Mouse (Mus musculus) testis, adult 2 months (tissue): Measurements from ENCODE around the gene Fgf2. TPM values are rescaled to one million over a fixed set of nuclear protein-coding genes. Genes with fewer than 3 reads are reported as not detected.

Experiments used
- H3K27ac ChIP-seq: fragments of 200-500 bp; 2 replicates; pipeline ENCODE4 v1.5.1; 2012; ENCODE audit warnings: low read depth, low read length; ENCODE audit not compliant: control insufficient read depth, insufficient read depth
- H3K27me3 ChIP-seq: fragments of 200-500 bp; 2 replicates; pipeline ENCODE4 v1.6.1; 2012; ENCODE audit warnings: mild to moderate bottlenecking, low read length, moderate library complexity; ENCODE audit not compliant: control insufficient read depth, insufficient read depth
- H3K36me3 ChIP-seq: fragments of 200-500 bp; 2 replicates; pipeline ENCODE4 v1.6.1; 2012; ENCODE audit warnings: mild to moderate bottlenecking, low read length; ENCODE audit not compliant: control insufficient read depth, insufficient read depth
- H3K4me1 ChIP-seq: fragments of 200-500 bp; 2 replicates; pipeline ENCODE4 v1.6.1; 2012; ENCODE audit warnings: low read length; ENCODE audit not compliant: control insufficient read depth, insufficient read depth
- H3K4me3 ChIP-seq: fragments of 200-500 bp; 2 replicates; pipeline ENCODE4 v1.5.1; 2012; ENCODE audit warnings: low read depth, mild to moderate bottlenecking, low read length, moderate library complexity, mixed read lengths; ENCODE audit not compliant: control insufficient read depth
- CTCF ChIP-seq: fragments of 200-500 bp; IDR thresholded peaks from 2 replicates; pipeline ENCODE4 v1.5.1; 2012; ENCODE audit warnings: low read depth, mild to moderate bottlenecking, inconsistent platforms, low read length, moderate library complexity; ENCODE audit not compliant: control insufficient read depth, insufficient read depth, insufficient replicate concordance
- POLR2A ChIP-seq: fragments of 200-500 bp; IDR thresholded peaks from 2 replicates; pipeline ENCODE4 v1.6.1; 2012; ENCODE audit warnings: low read depth, mild to moderate bottlenecking, inconsistent platforms, low read length, moderate library complexity; ENCODE audit not compliant: control insufficient read depth
- polyA plus RNA-seq: library from polyadenylated mRNA; depleted of rRNA; stranded (reverse); fragments of >200 nt; gene quantifications from 2 replicates; pipeline ENCODE4 v1.2.3, GENCODE M21; 2012

Gene Fgf2
- polyA plus RNA-seq, 1 experiment = 0.57 TPM

DNA sequence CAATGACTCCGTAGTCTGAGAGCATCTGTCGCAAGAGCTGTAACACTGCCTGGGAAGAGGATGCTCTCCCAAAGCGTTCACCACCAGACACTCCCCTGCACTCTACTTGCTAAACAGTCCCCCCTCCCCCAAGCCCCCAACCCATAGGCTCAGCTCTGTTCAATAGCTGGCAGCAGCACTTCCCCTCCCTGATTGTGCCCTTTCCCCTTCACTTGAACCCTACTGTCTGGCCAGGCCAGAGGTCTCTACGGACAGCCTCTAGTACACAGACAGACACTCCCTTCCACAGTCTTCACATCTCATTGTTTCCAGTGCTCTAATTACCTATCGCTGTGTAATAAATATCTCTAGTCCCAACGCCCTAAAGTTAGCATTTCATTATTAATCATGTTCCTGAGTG is 29.8 kb downstream of the Fgf2 start:
- no peak overlapping the region for H3K4me3 ChIP-seq
- TF ChIP-seq CTCF (no peak), POLR2A (no peak)
- H3K36me3 ChIP-seq = no peaks in the 10 kb centered on the region
- H3K27me3 ChIP-seq = no peaks in the 10 kb centered on the region
- peaks cover 3% of the 10 kb centered on the region; the same call in 1 of the 2 replicates for H3K4me1 ChIP-seq
- H3K27ac ChIP-seq = peak overlapping the region; percentile 63

DNA sequence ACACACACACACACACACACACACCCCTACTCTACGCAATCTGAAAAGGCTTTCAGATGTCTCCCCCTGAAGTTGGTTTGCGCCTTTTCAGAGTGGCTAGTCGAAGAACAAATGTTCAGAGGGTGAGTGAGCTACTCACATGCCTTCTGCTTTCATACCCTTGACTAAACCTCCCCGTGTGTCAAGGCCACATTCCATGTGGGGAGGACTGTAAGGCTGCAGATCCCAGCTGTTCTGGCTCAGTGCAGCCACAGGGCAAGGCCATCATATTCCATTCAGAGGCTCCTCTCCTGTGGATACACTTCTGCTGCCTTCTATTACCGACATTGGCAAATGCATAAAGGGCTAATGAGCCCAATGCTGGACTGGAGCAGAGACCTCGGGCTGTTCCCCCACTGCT is 30.3 kb downstream of the Fgf2 start:
- H3K36me3 ChIP-seq = no peaks in the 10 kb centered on the region
- peaks cover 3% of the 10 kb centered on the region; the same call in 1 of the 2 replicates for H3K4me1 ChIP-seq
- TF ChIP-seq POLR2A = no peak
- TF ChIP-seq CTCF = no peak
- no peak overlapping the region for H3K4me3 ChIP-seq
- no peaks in the 10 kb centered on the region for H3K27me3 ChIP-seq
- H3K27ac ChIP-seq = peak overlapping the region; percentile 42; the same call in 1 of the 2 replicates

DNA sequence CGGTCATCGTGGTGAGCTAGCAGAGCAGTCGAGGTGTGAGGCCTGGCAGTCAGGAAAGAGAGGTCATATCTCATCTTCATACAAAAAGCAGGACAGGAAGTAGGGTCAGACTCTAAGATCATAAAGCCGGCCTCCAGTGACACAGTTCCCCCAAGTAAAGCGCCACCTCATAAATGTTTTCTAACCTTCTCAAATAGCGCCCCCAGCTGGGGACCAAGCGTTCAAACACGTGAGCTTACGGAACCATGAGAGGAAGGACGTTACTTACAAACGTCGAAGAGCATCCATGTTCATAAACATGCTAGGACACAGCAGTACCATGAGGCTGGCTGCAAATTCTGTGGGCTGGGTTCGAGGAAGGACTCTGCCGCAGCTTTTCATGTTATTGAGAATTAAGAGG is 31.1 kb downstream of the Fgf2 start:
- Histone ChIP-seq H3K27ac (peak overlapping the region; percentile 58), H3K4me1 (peaks cover 3% of the 10 kb centered on the region; the same call in 1 of the 2 replicates), H3K27me3 (no peaks in the 10 kb centered on the region), H3K36me3 (no peaks in the 10 kb centered on the region), H3K4me3 (no peak overlapping the region)
- TF ChIP-seq CTCF (0 out of 2 replicates have a peak, but pooled peaks have one; percentile 3), POLR2A (no peak)

DNA sequence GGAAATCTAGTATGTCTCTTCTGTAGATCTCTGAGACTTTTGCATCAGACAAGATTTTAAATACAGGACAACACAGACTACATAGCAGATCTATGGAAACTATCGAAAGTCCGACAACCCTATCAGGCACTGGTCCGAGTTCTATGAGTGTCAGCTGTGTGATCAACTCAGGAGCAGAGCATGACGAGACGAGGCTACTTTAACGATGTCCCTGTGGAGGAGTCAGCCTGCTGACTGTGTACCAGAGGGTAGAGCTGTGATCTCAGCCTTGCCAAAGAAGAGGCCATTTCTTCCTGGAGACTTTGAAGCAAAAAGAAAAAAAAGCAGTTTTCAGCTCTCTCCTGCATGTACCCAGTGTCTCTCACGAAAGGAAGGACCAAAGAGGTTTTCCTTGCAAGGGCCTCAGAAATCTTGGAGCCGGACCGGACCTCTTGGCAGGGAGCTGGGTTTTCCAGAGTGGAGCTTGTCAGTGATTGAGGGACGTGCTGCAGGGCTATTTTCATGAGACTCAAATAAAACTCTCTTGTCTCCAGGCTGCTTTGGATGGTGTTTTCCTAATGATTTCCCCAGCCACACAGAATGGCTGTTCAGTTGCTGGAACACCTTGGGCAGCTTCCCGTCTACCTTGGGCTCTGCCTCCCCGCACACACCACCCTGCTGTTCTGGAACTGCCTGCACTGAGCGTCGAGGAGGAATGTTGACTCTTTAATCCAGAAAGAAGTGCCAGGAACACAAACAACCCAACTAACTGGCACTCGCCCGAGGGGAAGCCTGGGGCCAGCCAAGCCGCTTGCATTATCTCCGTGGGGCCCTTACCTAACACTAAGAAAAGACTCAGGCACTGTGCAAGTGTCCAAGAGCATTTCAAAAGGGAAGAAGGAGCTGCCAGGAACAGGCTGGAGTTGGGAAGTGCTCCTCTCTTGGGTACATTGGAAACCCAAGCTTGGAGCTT is 32.1 kb downstream of the Fgf2 start:
- peaks cover 3% of the 10 kb centered on the region; the same call in 1 of the 2 replicates for H3K4me1 ChIP-seq
- no peak overlapping the region for H3K4me3 ChIP-seq
- no peaks in the 10 kb centered on the region for H3K36me3 ChIP-seq
- TF ChIP-seq CTCF (no peak), POLR2A (no peak; the same call in 1 of the 2 replicates)
- H3K27ac ChIP-seq = peak overlapping the region; percentile 63
- no peaks in the 10 kb centered on the region for H3K27me3 ChIP-seq

DNA sequence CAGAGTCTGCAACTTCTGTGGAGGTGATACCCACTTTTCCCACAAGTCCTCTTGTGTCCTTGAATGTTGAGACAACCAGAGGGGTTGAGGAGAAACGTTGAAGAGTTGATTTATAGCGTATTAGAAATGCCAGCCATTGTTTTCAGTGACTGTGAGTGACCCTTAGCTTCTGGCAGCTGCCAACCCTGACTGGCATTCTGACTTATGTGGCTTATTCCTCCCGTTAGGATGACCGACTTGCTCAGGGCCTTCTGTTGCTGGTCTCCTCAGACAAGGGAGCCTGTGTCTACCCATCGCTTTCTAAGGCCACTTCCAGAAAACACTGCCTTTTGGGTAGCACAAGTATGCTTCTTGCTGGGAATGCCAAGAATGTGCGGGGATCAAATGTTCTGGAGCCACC is 33.3 kb downstream of the Fgf2 start:
- no peak overlapping the region for H3K4me3 ChIP-seq

DNA sequence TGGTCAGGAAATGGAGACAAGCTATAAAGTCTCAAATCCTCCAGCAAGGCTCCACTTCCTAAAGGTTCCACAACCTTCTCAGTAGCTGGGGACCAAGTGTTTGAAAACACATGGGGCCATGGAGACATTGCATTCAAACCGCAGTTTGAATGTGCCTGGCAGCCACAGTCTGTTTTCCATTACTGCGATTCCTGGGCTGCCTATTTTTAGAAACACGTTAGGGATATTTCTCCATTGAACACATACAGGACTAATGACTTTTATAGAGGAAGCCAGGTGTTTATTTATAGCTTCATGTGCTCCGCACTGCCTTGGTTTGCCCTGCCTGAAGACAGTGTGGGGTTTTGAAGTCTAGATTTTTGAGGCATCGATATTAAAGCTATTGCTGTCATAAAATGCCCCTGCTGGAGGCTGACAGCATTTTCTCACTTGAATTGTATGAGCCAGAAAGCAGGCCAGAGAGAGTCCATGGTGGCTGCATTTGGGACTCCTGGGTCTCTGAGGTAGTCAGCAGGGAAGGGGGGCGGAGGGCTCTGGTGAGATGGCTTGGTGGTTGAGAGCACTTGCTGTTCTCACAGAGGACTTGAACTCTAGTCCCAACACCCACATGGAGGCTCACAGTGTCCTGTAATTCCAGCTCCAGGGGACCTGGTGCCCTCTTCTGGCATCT is 35.1 kb downstream of the Fgf2 start:
- Histone ChIP-seq H3K36me3 (no peaks in the 10 kb centered on the region), H3K4me3 (no peak overlapping the region), H3K27ac (no peak overlapping the region), H3K27me3 (no peaks in the 10 kb centered on the region), H3K4me1 (no peaks in the 10 kb centered on the region; the same call in 1 of the 2 replicates)
- TF ChIP-seq CTCF = no peak
- TF ChIP-seq POLR2A = no peak

More for the DNA sequence above, 33.3 kb downstream of the Fgf2 start:
- TF ChIP-seq CTCF (no peak), POLR2A (no peak)
- H3K36me3 ChIP-seq = no peaks in the 10 kb centered on the region
- peaks cover 3% of the 10 kb centered on the region; the same call in 1 of the 2 replicates for H3K4me1 ChIP-seq
- no peaks in the 10 kb centered on the region for H3K27me3 ChIP-seq
- peak overlapping the region; percentile 62 for H3K27ac ChIP-seq

DNA sequence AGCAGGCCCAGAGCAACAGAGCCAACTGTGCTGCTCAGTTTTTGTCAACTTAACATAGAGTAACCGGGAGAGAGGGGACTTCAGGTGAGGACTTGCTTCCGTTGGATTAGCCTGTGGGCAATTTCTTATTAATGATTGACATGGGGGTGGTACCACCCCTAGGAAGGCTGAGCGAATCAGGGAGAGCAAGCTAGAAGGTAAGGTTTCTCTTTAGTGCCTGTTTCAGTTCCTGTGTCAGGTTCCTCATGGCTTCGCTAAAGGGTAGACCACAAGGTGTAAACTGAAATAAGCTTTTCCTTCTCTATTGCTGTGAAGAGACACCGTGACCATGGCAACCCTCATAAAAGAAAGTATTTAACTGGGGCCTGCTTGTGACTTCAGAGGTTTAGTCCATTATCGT is 39.2 kb downstream of the Fgf2 start:
- Histone ChIP-seq H3K36me3 (no peaks in the 10 kb centered on the region), H3K4me3 (no peak overlapping the region), H3K27me3 (no peaks in the 10 kb centered on the region), H3K27ac (no peak overlapping the region), H3K4me1 (no peaks in the 10 kb centered on the region)
- TF ChIP-seq CTCF (no peak), POLR2A (no peak)
